Mouse (Mus musculus): ENCODE results near the gene Pdzrn4.

GRCm38 (mm10) chr15:92671279-92672051 is 274.8 kb downstream of the Pdzrn4 start:
- TF ChIP-seq CTCF (IDR thresholded peaks at IDR 0.05) (no peak), EP300 (IDR thresholded peaks at IDR 0.05; ENCODE audit: insufficient read depth, low read depth, low read length) (no peak), POLR2A (IDR thresholded peaks at IDR 0.05; ENCODE audit: insufficient read depth, low read depth, low read length) (no peak)

Measured in heart, adult 2 months (tissue).